Mouse (Mus musculus): ENCODE data around the gene 1700029I15Rik. TPM values are rescaled to one million over a fixed set of nuclear protein-coding genes. Genes with fewer than 3 reads are reported as not detected.

Gene 1700029I15Rik
- polyA plus RNA-seq, 1 experiment from 2014 or later, result 3.9 TPM

DNA sequence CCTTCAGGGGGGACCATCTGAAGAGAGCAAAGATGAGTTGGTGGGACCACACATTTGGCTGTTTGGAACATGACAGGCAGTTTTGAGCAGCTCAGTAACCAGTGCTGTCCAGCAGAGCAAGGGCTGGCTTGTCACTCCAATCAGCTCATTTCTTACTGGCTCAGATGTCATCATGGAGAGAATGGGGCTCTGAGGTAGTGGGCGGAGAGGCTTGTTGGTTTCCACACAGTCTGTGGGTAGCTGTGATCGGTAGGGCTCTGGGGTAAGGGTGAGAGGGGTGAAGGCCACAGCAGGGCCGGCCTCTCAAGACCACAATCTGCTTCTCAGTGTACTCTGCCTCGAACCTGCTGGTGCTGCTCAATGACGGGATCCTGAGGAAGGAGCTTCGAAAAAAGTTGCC, 6.0 kb upstream of the 1700029I15Rik start:
- 83% methylated on average over 6 of the region's 6 CpGs for WGBS
- H3K36me3 ChIP-seq (ENCODE audit: control insufficient read depth, insufficient read depth, low read length), result peaks cover 39% of the 10 kb centered on the region
- ATAC-seq (ENCODE audit: low FRiP score, low TSS enrichment) (no peak), DNase-seq (no peak)
- peak overlapping the region; percentile 93 for H3K4me2 ChIP-seq (ENCODE audit: low read length)
- H3K4me1 ChIP-seq (ENCODE audit: control insufficient read depth, insufficient read depth, low read length), result peaks cover 31% of the 10 kb centered on the region
- no peak overlapping the region for H3K27ac ChIP-seq (replicated peaks; ENCODE audit: low read depth, low read length)
- H3K9ac ChIP-seq (replicated peaks; ENCODE audit: low read length), result no peak overlapping the region
- peak overlapping the region; percentile 72; the same call in 1 of the 2 replicates for H3K4me3 ChIP-seq (replicated peaks; ENCODE audit: low read depth, low read length)
- peaks cover 2% of the 10 kb centered on the region; the same call in 1 of the 2 replicates for H3K27me3 ChIP-seq (ENCODE audit: control insufficient read depth, insufficient read depth, low read length)
- no peaks in the 10 kb centered on the region for H3K9me3 ChIP-seq (ENCODE audit: control insufficient read depth, low read length)

DNA sequence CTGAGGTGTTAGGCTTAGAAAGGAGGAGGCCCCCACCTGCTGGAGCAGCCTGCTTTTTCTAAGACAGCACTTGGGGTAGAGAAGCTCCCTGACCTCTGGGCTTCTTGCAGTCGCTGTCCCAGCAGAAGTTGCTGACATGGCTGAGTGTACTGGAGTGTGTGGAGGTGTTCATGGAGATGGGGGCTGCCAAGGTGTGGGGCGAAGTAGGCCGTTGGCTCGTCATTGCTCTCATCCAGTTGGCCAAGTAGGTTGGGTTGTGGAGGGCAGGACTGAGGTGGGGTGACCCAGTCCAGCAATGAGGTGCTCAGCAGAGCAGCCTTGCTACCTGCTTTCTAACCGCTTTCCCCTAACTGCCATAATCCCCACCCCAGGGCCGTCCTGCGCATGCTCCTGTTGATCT, 5.0 kb upstream of the 1700029I15Rik start:
- no peaks in the 10 kb centered on the region for H3K9me3 ChIP-seq (ENCODE audit: control insufficient read depth, low read length)
- peaks cover 50% of the 10 kb centered on the region for H3K36me3 ChIP-seq (ENCODE audit: control insufficient read depth, insufficient read depth, low read length)
- ATAC-seq (ENCODE audit: low FRiP score, low TSS enrichment) (no peak), DNase-seq (no peak)
- no peak overlapping the region for H3K4me3 ChIP-seq (replicated peaks; ENCODE audit: low read depth, low read length)
- H3K4me2 ChIP-seq (ENCODE audit: low read length), result no peak overlapping the region
- WGBS, result 89% methylated on average over 7 of the region's 7 CpGs
- H3K4me1 ChIP-seq (ENCODE audit: control insufficient read depth, insufficient read depth, low read length), result peaks cover 21% of the 10 kb centered on the region
- no peaks in the 10 kb centered on the region for H3K27me3 ChIP-seq (ENCODE audit: control insufficient read depth, insufficient read depth, low read length)
- no peak overlapping the region for H3K27ac ChIP-seq (replicated peaks; ENCODE audit: low read depth, low read length)
- no peak overlapping the region for H3K9ac ChIP-seq (replicated peaks; ENCODE audit: low read length)

DNA sequence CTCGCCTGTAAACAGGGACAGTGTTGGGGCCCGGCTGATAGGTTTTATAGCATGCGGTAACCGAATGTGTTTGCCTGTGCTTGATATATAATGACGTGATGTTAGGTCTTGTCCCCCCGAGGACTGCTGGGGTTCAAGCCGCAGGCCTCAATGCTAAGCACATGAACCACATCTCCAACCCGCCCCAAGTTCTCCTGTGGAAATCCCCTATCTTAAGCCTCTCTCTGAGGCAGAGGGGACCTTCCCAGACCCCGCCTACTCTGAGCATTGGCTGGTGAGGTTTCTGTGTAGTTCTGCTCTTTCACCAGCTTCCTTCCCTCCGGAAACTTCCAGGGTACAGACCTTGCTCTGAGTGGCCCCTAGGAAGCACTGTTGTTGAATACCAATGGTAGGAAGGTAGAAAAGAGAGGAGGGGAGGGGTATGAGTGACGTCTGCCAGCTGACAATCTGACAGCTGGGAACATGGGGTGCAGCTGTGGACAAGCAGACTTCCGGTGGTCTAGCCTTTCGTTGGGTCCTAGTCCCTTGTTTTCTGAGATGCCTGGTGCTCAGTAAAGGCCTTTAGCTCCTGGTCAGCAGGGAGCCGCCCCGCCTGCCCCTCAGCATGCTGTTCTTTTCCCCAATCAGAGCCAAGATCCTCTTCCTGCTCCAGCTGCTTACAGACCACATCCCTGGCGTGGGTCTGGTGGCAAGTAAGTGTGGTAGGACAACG, 2.4 kb upstream of the 1700029I15Rik start:
- Histone ChIP-seq H3K4me2 (ENCODE audit: low read length) (no peak overlapping the region), H3K36me3 (ENCODE audit: control insufficient read depth, insufficient read depth, low read length) (peaks cover 76% of the 10 kb centered on the region), H3K9ac (replicated peaks; ENCODE audit: low read length) (no peak overlapping the region), H3K4me1 (ENCODE audit: control insufficient read depth, insufficient read depth, low read length) (peaks cover 10% of the 10 kb centered on the region), H3K9me3 (ENCODE audit: control insufficient read depth, low read length) (no peaks in the 10 kb centered on the region), H3K4me3 (replicated peaks; ENCODE audit: low read depth, low read length) (no peak overlapping the region), H3K27me3 (ENCODE audit: control insufficient read depth, insufficient read depth, low read length) (no peaks in the 10 kb centered on the region), H3K27ac (replicated peaks; ENCODE audit: low read depth, low read length) (no peak overlapping the region)
- WGBS, result 77% methylated on average over 17 of the region's 17 CpGs
- no peak for DNase-seq
- no peak for ATAC-seq (ENCODE audit: low FRiP score, low TSS enrichment)

DNA sequence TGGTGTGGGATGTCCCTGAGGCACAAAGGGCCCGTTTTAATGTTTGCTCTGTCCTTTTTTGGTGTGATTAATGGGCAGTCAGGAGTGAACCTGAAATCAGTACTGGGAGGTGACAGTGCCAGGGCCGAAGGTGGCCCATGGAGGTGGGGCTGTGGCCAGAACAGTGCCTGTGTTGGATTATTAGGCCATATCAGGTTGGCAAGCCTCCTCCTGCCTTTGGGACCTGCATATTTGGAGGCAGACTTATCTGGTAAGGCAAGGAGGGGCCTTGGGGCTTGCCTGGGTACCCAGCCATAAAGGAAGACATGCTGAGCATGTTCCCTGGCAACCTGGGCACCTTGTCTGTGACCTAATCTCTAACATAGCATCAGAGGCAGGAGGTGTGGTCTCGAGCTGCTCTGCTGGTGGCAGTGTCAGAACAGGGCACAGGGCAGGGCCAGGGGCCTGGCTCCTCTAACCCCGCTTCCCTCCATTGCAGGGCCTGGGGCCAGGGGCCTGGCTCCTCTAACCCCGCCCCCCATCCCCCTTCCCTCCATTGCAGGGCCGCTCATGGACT, 1.8 kb upstream of the 1700029I15Rik start:
- no peak overlapping the region for H3K4me3 ChIP-seq (replicated peaks; ENCODE audit: low read depth, low read length)
- peaks cover 9% of the 10 kb centered on the region for H3K4me1 ChIP-seq (ENCODE audit: control insufficient read depth, insufficient read depth, low read length)
- ATAC-seq (ENCODE audit: low FRiP score, low TSS enrichment) (no peak), DNase-seq (no peak)
- no peak overlapping the region for H3K4me2 ChIP-seq (ENCODE audit: low read length)
- H3K36me3 ChIP-seq (ENCODE audit: control insufficient read depth, insufficient read depth, low read length), result peaks cover 82% of the 10 kb centered on the region
- no peak overlapping the region for H3K9ac ChIP-seq (replicated peaks; ENCODE audit: low read length)
- no peaks in the 10 kb centered on the region for H3K9me3 ChIP-seq (ENCODE audit: control insufficient read depth, low read length)
- H3K27ac ChIP-seq (replicated peaks; ENCODE audit: low read depth, low read length), result no peak overlapping the region
- WGBS, result 81% methylated on average over 6 of the region's 6 CpGs
- no peaks in the 10 kb centered on the region for H3K27me3 ChIP-seq (ENCODE audit: control insufficient read depth, insufficient read depth, low read length)

DNA sequence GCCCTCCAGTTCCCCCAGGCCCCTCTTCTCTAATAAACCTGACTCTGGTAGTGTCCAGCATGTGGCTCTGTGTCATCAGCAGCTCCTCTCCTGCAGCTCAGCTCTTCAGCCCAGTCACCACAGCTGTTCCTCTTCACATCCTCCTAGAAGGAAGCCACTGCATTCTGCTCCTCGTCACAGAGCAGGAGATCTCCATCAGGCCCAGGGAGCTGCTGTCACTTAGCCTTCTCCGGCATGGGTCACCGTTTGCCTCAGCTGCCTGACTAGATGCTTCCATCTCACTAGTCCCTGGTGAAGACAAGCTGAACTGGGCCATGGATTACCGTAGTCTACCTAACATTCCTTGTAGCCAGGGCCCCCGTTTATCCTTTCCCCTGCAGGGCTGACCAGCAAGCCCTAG, 1.2 kb upstream of the 1700029I15Rik start:
- ATAC-seq (ENCODE audit: low FRiP score, low TSS enrichment), result no peak
- WGBS, result 82% methylated on average over 5 of the region's 5 CpGs

DNA sequence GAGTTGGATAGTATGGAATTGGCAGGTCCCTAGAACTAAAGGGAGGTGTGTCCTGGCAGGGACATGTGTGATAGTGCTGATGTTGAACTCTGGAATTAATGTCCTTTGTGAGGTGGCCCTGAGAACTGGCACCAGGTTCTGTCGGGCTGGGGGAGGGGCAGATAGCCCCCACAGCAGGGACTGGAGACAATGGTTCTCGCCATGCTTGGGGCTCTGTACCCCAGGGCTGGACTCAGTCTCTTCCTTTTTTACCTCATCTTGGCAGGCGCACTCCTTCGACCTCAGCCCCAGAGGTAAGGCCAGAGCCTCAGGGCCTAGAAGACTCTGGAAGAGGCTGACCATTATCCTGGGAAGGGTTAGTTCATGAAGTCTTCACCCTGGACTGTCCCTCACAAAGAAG, 421 bp downstream of the 1700029I15Rik start:
- WGBS, result 86% methylated on average over 4 of the region's 4 CpGs
- ATAC-seq (ENCODE audit: low FRiP score, low TSS enrichment) (no peak), DNase-seq (no peak)
- Histone ChIP-seq H3K27me3 (ENCODE audit: control insufficient read depth, insufficient read depth, low read length) (no peaks in the 10 kb centered on the region), H3K4me1 (ENCODE audit: control insufficient read depth, insufficient read depth, low read length) (peaks cover 6% of the 10 kb centered on the region), H3K36me3 (ENCODE audit: control insufficient read depth, insufficient read depth, low read length) (peaks cover 98% of the 10 kb centered on the region), H3K9me3 (ENCODE audit: control insufficient read depth, low read length) (no peaks in the 10 kb centered on the region), H3K4me2 (ENCODE audit: low read length) (no peak overlapping the region), H3K4me3 (replicated peaks; ENCODE audit: low read depth, low read length) (no peak overlapping the region), H3K9ac (replicated peaks; ENCODE audit: low read length) (no peak overlapping the region), H3K27ac (replicated peaks; ENCODE audit: low read depth, low read length) (no peak overlapping the region)

More for the DNA sequence above, 1.2 kb upstream of the 1700029I15Rik start:
- H3K9ac ChIP-seq (replicated peaks; ENCODE audit: low read length), result no peak overlapping the region
- no peaks in the 10 kb centered on the region for H3K9me3 ChIP-seq (ENCODE audit: control insufficient read depth, low read length)
- H3K4me2 ChIP-seq (ENCODE audit: low read length), result no peak overlapping the region
- no peaks in the 10 kb centered on the region for H3K27me3 ChIP-seq (ENCODE audit: control insufficient read depth, insufficient read depth, low read length)
- no peak overlapping the region for H3K4me3 ChIP-seq (replicated peaks; ENCODE audit: low read depth, low read length)
- no peak for DNase-seq
- no peak overlapping the region for H3K27ac ChIP-seq (replicated peaks; ENCODE audit: low read depth, low read length)
- H3K36me3 ChIP-seq (ENCODE audit: control insufficient read depth, insufficient read depth, low read length), result peaks cover 88% of the 10 kb centered on the region
- H3K4me1 ChIP-seq (ENCODE audit: control insufficient read depth, insufficient read depth, low read length), result peaks cover 3% of the 10 kb centered on the region

DNA sequence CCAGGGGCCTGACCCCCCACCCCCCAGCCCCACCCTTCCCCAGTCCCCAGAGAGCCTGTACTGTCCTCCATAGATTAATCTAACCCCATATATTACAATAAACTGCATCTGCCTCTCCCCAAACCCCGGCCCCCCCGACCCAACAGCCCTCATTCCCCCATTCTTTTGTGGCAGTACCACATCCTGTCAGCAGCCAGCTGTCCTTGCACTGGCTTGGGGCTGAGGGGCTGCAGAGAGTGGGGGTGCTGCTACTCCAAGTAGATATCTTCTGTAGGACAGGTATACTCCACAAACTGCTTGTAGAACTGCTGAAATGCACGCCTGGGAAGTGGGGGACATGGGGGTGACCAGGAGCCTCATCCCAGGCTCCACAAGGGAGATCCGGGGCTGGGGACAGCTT, 1.8 kb downstream of the 1700029I15Rik start:
- H3K4me3 ChIP-seq (replicated peaks; ENCODE audit: low read depth, low read length), result no peak overlapping the region
- H3K9me3 ChIP-seq (ENCODE audit: control insufficient read depth, low read length), result no peaks in the 10 kb centered on the region
- no peak overlapping the region for H3K27ac ChIP-seq (replicated peaks; ENCODE audit: low read depth, low read length)
- H3K9ac ChIP-seq (replicated peaks; ENCODE audit: low read length), result no peak overlapping the region
- peaks cover 14% of the 10 kb centered on the region for H3K4me1 ChIP-seq (ENCODE audit: control insufficient read depth, insufficient read depth, low read length)
- peaks cover 86% of the 10 kb centered on the region for H3K36me3 ChIP-seq (ENCODE audit: control insufficient read depth, insufficient read depth, low read length)
- no peak overlapping the region for H3K4me2 ChIP-seq (ENCODE audit: low read length)
- ATAC-seq (ENCODE audit: low FRiP score, low TSS enrichment) (no peak), DNase-seq (no peak)
- no peaks in the 10 kb centered on the region for H3K27me3 ChIP-seq (ENCODE audit: control insufficient read depth, insufficient read depth, low read length)
- 83% methylated on average over 4 of the region's 4 CpGs for WGBS

DNA sequence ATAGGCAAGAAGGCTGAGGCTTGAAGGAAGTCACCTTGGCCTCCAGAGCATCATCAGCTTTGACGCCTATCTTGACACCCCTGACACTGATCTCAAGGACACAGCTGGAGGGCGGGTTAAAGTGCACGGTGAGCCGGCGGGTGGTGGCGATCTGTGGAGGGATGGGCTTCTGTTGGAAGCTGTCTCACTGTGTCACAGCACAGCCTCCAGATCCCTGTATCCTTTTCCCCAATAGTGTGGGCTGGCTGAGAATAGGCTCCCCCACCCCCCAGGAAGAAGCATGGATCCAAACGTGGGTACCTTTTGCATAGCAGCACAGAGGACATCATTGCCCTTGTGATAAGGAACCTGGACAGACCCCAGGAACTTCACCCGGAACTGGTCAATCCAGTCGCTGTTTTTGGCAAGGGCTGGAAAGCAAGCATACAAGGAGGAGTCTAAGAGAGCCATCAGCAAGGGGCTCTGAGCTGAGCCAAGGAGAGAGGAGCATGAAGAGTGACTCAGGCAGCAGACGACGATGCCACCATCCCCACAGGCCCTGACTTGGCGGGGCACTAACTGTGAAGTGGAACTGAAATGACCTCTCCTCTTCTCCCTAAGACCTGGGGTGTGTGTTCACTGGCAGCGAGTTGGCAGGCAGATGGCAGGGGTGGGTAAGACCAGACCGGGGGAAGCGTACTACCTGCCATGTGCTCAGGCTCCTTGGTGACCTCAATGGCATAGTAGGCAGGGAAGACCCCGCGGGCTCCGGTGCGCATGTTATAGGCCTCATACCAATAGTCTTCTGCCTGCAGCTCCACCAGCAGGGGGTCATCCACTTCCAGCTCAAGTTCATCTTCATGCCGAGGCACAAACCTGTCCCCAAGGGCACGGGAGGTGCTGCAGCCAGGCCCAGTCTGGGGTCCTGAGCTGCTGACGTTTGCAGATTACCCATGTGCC, 3.0 kb downstream of the 1700029I15Rik start:
- Histone ChIP-seq H3K9ac (replicated peaks; ENCODE audit: low read length) (no peak overlapping the region), H3K27ac (replicated peaks; ENCODE audit: low read depth, low read length) (no peak overlapping the region), H3K36me3 (ENCODE audit: control insufficient read depth, insufficient read depth, low read length) (peaks cover 75% of the 10 kb centered on the region), H3K4me1 (ENCODE audit: control insufficient read depth, insufficient read depth, low read length) (peaks cover 24% of the 10 kb centered on the region), H3K27me3 (ENCODE audit: control insufficient read depth, insufficient read depth, low read length) (no peaks in the 10 kb centered on the region), H3K9me3 (ENCODE audit: control insufficient read depth, low read length) (no peaks in the 10 kb centered on the region), H3K4me2 (ENCODE audit: low read length) (no peak overlapping the region), H3K4me3 (replicated peaks; ENCODE audit: low read depth, low read length) (no peak overlapping the region)
- DNase-seq, result no peak
- 84% methylated on average over 22 of the region's 22 CpGs for WGBS
- ATAC-seq (ENCODE audit: low FRiP score, low TSS enrichment), result no peak

Data from midbrain, embryonic 14.5 days (tissue).